Mouse (Mus musculus): ENCODE data around the gene Sdk1.
A peak's percentile ranks its signal among the peaks of the same experiment; 100 is the strongest.

Sdk1 gene

DNA sequence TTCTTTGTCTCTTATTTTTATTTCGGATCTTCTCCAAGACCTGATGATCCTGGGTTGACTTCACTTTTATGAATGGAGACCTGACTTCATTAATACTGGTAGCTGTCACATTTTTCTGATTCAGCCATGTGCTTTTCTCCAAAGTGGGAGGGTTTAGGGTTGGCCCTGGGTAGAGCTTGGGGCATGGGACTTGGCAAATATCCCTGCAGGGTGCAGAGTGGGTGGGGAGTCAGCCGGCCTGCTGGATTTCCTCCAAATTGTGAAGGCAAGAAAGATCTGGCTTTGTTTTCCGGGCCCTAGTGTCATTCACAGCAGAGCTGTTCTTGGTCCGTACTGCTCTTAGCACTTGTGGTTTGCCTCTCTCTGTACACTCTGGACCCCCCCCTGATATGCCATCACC is 103.1 kb downstream of the Sdk1 start:
- no peak for DNase-seq

- no peak for DNase-seq
These were observed 104.2 kb downstream of the Sdk1 start for GRCm38 (mm10) chr5:141345476-141345875.

- no peak for DNase-seq
These were observed 121.4 kb downstream of the Sdk1 start for GRCm38 (mm10) chr5:141362676-141363075.

GRCm38 (mm10) chr5:141363956-141364355 is 122.7 kb downstream of the Sdk1 start:
- no peak for DNase-seq

- peak in 1 of 2 experiments; percentile 22 for DNase-seq
These were observed 127.3 kb downstream of the Sdk1 start for GRCm38 (mm10) chr5:141368567-141368966.

- DNase-seq, result no peak
These were observed 133.5 kb downstream of the Sdk1 start for GRCm38 (mm10) chr5:141374797-141375196.

DNA sequence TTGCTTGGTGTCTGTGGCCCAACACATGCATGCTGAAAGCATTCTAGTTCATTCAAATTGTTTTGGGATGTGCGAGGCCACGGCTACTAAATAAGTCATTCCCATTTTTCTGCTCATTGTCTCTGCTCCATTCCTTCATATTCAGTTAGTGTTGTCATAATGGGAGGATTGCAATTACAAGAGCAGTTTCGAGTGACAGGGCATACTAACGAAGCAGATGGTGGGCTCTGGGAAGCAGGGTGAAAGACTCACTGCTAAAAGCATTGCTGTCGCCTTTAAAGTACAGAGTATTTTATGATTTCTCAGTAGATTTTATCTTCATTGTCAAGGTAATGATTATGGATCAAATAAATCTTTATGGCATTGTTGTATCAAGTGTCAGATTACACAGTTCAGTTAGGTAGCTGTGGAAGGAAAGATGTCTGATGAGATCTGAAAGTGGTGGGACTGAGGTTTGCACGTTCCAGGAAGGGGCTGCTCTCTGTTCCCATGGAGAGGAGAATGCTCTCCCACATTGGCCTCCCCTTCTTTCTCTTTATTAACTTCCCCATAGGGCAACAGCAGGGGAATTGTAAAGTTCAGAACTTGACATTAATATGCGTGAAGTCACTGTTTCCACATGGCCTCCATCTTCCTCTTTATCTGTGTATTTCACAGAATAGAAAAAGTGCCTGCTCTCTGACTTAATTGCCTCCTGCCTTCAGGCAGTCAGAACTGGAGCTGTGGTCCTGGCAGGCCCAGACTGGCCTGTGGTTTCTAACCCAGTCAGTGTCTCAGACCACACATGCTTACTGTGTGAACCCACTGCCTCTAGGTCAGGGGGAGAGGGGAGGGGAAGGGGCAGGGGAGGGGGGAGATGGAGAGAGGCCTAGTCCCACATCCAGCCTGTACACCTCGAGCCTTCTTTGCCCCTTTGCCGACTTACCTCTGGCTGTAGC is 138.8 kb downstream of the Sdk1 start:
- peak in 1 of 2 experiments; percentile 40 for DNase-seq

- peak in 1 of 2 experiments; percentile 63 for DNase-seq
These were observed 139.5 kb downstream of the Sdk1 start for GRCm38 (mm10) chr5:141380774-141381156.

DNA sequence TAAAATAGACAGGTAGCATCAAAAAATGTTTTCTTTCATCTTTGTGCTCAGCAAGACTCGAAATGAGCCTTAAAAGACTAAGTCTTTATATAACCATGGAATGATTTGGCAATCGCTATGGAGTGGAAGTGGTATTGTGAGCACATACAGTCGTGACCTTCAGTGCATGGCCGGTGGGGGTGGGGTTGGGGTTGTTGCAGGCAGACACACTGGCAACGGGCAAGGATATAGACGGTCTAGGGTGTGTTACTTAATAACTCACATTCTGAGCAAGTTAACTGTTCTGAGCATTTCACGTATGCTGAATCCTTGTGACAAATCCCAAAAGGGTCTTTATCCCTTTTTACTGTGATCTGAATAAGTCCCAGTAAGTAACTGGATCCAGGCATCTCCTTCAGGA is 140.3 kb downstream of the Sdk1 start:
- DNase-seq, result no peak

DNA sequence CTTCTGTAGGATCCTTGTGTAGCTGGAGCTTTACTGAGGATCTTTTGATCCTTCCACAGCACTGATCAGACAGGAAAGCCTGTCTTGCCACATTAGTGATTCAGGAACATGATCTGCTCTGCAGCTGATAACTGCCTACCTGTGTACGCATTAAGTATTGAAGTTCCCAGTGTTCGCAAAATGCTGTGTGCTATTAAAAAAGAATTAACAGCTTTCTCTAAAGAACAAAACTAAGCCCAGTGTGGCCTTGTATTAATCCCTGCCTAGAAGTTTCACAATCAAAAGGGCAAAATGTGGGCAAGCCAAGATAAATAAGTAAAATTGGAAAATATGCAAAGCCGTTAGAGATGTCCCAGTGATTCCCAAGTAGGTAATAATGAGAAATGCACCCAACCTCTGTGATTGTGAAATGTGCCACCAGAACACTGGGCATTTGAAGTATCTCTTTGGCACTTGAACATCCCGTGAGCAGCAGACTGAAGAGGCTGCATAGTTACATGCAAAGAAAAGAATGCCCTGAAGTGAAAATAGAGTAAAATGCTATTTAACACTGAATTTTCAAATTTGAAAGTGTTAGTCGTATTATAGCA is 141.1 kb downstream of the Sdk1 start:
- no peak for DNase-seq

DNA sequence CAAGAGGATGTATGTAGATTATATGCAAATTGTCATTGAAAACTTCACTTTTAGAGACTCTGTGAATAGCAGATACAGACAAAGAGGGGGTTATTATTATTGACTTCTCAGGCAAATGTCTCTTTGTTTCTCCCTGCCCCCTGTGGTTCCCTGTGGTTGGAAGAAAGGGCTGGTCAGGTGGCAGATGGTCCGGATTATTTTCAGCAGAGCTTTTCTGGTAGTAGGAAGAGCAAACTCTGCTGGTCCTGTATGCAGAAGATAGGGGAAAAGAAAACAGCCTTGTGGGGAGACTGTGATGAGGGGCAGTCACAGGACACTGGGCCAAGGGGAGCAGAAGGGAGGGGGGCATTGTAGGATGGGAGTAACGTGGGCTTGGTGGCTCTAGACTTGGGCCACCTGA is 147.2 kb downstream of the Sdk1 start:
- DNase-seq, result no peak

DNA sequence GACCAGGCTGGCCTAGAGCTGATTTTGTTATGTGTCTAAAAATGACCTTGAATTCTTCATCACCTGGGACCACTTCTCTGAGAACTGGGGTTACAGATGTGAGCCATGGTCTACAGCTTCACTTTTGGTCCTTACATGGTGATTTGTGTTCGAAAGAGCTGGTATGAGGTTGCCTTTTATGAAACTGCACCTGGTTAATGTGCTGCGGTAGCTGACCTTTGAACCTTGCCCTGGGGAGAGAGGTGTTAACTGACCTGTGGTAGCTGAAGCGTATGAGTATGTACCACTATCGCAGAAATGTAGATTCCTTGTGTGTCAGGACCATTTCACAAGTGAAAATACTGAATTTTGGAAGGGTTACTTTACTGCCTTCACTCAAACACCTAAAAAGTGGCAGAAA is 149.3 kb downstream of the Sdk1 start:
- DNase-seq, result peak in 1 of 2 experiments; percentile 41

DNA sequence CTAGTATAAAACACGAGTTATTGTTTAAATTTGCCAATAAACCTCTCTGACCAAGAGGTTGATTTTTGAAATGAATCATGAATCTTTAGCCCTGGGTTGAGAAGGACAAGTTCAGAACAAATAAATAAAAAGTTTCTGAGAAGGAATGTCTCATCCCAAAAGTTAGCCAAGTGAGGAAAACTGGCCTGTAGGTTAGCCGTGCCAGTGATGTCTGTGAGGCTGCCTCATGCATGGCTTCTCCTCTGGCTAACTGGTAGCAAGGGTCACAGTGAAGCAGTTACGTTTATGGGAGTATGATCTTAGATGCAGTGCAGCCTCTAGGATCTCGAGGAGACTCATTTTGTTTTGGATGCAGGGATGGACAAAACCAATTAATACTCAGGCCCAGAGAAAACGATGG is 149.9 kb downstream of the Sdk1 start:
- DNase-seq, result no peak

DNA sequence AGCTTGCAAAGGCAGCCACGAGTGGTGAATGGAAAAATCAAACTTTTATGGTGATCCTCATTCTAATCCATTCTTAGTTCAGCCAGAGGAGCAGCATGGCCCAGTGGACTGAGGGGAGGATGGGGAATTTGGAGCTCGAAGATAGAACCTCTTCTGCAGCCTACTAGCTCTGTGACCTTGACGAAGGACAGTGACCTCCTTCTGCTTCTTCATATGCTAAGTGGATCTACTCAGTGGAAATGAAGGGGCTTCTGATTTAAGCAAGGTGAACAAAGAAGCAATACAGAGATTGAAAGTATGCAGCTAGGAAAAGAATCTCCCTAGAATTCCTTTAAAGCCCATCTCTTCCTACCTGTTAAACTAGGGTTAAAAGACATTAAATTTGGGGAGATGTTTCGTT is 152.6 kb downstream of the Sdk1 start:
- no peak for DNase-seq

DNA sequence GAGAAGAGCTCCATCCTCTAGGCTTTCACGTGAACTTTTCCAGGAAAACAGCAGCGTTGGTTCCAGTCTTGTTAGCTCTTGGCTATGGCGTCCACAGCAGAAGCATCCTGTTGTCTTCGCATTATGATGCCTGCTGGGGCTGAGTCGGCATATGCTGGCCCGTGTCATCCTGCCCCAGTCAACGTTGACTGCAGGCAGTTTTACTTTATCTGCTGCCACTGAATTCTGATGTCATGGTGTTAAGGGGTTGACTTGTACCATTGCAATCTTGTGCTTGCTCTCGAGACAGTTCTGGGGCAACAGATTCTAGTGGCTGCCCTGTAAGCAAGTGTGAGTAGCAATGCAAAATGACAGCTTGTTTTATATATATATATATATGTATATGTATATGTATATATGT is 153.3 kb downstream of the Sdk1 start:
- DNase-seq, result no peak

GRCm38 (mm10) chr5:141403741-141404140 is 162.5 kb downstream of the Sdk1 start:
- no peak for DNase-seq

DNA sequence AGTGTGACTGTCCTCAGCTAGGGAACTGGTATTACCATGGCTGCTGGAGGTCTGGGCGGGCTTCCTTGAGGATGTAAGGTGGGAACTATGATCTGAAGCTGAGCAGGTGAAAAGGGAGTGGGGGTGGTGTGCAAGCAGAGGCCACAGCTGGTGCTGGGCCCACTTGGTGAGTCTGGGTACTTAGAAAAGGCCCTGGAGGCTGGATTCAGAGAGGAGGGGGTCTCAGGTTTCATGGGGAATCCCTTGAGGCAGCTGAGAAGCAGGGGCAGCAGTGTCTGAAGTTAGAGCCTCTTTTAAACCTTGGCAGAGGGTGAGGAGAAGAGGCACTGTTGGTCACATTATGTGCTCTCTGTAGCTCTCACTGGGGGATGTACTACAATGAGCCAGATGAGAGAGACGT is 163.4 kb downstream of the Sdk1 start:
- DNase-seq, result no peak

GRCm38 (mm10) chr5:141406926-141407325 is 165.6 kb downstream of the Sdk1 start:
- DNase-seq, result no peak

DNA sequence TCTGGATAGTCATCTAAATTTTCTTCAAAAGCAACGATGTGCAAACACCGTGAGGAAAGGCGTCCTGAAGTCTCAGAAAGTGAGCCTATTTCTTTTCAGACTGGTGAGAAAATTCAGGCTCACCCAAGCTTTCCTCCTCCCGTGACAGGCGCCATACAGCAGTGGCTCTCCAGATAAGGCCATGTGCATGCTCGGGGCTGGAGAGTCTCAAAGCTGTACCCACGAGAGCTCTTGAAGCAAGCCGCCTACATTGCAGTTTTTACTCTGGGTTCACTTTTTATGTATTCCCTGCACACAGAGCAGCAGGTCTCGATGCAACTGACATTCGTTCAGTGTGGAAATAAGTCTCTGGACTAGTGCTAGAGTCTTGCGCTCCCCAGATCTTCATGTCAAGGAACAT is 171.7 kb downstream of the Sdk1 start:
- no peak for DNase-seq

DNA sequence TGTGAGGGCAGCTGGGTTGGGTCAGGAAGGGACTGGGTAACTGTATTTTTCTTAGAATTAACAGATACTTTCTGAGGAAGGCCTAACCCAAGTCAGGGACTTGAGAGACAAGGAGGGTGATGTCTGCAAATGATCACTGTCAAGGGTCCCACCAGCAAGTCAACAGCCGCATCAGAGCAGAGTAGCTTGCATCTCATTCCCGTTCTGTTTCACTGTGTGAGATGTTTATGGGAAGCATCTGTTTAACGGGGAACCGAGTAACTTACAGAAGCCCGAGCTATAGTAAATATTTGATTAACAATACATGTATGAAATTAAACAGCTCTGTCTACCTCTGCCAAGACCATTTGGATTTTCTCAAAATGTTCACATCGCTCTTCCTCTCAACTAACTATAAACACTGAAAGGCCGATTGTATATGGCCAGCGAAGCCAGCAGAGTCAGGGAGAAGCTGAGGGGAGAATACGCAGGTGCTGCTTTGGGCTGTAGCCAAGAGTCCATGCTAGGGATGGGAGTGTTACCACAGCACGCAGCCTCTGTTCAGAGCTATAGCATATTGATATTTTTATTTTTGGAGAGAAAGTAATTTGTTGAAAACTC is 174.5 kb downstream of the Sdk1 start:
- no peak for DNase-seq

DNA sequence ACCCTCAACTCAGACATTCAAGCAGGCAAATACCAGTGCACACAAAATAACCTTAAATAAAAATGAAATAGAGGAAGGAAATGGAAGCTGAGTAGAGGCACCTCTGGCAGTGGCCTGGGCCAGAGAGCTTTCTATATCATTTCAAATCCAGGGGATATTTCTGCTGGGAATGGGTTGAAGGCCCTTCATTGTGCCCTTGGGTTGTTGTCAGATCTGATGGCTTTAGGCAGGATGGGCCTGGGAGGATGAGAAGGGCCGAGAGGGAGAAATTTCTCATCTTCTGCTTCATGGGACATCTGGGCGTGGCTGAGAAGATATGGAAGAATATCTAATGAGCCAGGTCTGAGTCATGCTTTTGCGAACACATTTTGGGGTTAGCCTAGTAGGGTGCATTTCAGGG is 186.8 kb downstream of the Sdk1 start:
- no peak for DNase-seq

DNA sequence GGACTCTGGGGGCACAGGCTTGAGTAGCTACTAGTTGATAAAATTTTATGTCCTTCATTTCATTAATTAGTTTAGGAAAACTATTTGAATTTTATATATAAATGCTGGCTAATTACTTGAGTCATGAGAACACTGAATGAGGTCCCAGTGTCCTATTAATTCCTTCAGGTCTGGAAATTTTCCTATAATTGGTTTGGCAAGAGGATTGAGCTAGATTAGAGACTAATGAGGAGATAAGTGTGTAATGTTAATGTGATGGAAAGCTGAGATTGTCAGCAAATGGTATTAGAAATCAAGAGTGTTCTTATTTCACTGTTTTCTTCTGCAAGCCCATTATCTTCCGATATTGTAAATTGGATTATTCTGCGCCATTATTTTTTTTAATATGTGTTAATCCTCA is 192.0 kb downstream of the Sdk1 start:
- no peak for DNase-seq

DNA sequence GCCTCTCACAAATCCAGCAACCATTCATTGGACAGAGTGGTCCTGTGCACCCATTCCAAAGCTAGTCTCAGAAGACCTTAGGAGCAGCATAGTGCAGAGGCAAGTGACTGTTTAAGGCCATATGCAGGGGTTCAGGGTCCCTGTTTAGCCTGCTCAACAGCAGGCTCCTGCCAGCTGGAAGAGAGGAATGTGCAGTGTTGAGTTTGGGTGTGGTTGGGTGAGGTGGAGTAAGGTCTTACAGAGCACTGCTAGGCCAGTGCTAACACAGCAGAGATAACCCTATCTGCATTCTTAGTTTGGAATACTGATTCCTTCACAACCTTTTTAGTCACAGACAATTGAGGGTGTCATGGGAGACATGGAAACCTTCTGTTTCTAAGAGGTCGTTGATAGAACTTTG is 206.0 kb downstream of the Sdk1 start:
- DNase-seq, result no peak

GRCm38 (mm10) chr5:141463417-141463816 is 222.1 kb downstream of the Sdk1 start:
- peak in 1 of 2 experiments; percentile 2 for DNase-seq
